Mouse (Mus musculus) midbrain, embryonic 16.5 days (tissue): ENCODE data around the gene Manea. TPM values are rescaled to one million over a fixed set of nuclear protein-coding genes. Genes with fewer than 3 reads are reported as not detected.
A peak's percentile ranks its signal among the peaks of the same experiment; 100 is the strongest.
"Not testable (repeated sequence)": the region's sequence is repeated elsewhere in the genome, so short reads cannot be mapped to it uniquely, and the experiment has no call there.

Source experiments
- ATAC-seq: fragments of 200-750 bp; cut with Nextera tagmentation; 2 replicates; pipeline ENCODE4 v1.8.0; 2017; ENCODE audit warnings: moderate TSS enrichment
- H3K27ac ChIP-seq: fragments of 300-500 bp; sonication (generic); 2 replicates; pipeline ENCODE4 v1.5.1; 2014; ENCODE audit warnings: mild to moderate bottlenecking, low read length, mixed read lengths
- H3K27me3 ChIP-seq: fragments of 300-500 bp; sonication (generic); 2 replicates; pipeline ENCODE4 v1.6.1; 2014; ENCODE audit warnings: low read depth, low read length, mixed read lengths; ENCODE audit not compliant: control insufficient read depth, insufficient read depth
- H3K36me3 ChIP-seq: fragments of 300-500 bp; sonication (generic); 2 replicates; pipeline ENCODE4 v1.6.1; 2014; ENCODE audit warnings: mild to moderate bottlenecking, low read length, moderate library complexity, mixed read lengths; ENCODE audit not compliant: control insufficient read depth, insufficient read depth
- H3K4me1 ChIP-seq: fragments of 300-500 bp; sonication (generic); 2 replicates; pipeline ENCODE4 v1.6.1; 2014; ENCODE audit warnings: mild to moderate bottlenecking, low read length, mixed read lengths; ENCODE audit not compliant: control insufficient read depth, insufficient read depth
- H3K4me2 ChIP-seq: fragments of 300-500 bp; sonication (generic); 2 replicates; pipeline ENCODE4 v1.6.1; 2014; ENCODE audit warnings: mild to moderate bottlenecking, low read length, mixed read lengths
- H3K4me3 ChIP-seq: fragments of 300-500 bp; sonication (generic); 2 replicates; pipeline ENCODE4 v1.5.1; 2014; ENCODE audit warnings: low read depth, mild to moderate bottlenecking, low read length, moderate library complexity, mixed read lengths
- H3K9ac ChIP-seq: fragments of 300-500 bp; sonication (generic); 2 replicates; pipeline ENCODE4 v1.6.1; 2014; ENCODE audit warnings: low read depth, low read length, mixed read lengths
- H3K9me3 ChIP-seq: fragments of 300-500 bp; sonication (generic); replicated peaks from 2 replicates; pipeline ENCODE4 v1.6.1; 2014; ENCODE audit warnings: mild to moderate bottlenecking, low read length, mixed read lengths; ENCODE audit not compliant: control insufficient read depth, poor library complexity, severe bottlenecking
- WGBS: fragments of 180-500 bp; shearing (Covaris S2); extraction: QIAGEN DNeasy Blood & Tissue Kit; methylation state at CpG from one replicate; pipeline ENCODE4 v1.1.7; 2014; 5-methylcytosine and 5-hydroxymethylcytosine counted together
- polyA plus RNA-seq: library from polyadenylated mRNA; unstranded; fragments of >200 nt; fragmentation: Nextera tagmentation; extraction: Ambion mirVana; gene quantifications from 2 replicates; pipeline ENCODE4 v1.2.1, GENCODE M21; 2015

Manea gene
- polyA plus RNA-seq, 1 experiment from 2014 or later, result 14.2 TPM

GRCm38 (mm10) chr4:26304731-26305130 lies 42.0 kb downstream of the Manea start:
- not testable (repeated sequence) for H3K9ac ChIP-seq, H3K4me2 ChIP-seq, H3K27me3 ChIP-seq, ATAC-seq, H3K4me1 ChIP-seq, H3K27ac ChIP-seq, H3K4me3 ChIP-seq, H3K9me3 ChIP-seq, H3K36me3 ChIP-seq
- WGBS, result 92% methylated on average over 1 of the region's 1 CpGs

- Histone ChIP-seq H3K27me3 (no peaks in the 10 kb centered on the region), H3K9me3 (no peaks in the 10 kb centered on the region), H3K27ac (no peak overlapping the region), H3K4me3 (no peak overlapping the region), H3K4me2 (no peak overlapping the region), H3K9ac (no peak overlapping the region), H3K4me1 (peaks cover 8% of the 10 kb centered on the region; the same call in 1 of the 2 replicates), H3K36me3 (no peaks in the 10 kb centered on the region)
- 66% methylated on average over 1 of the region's 1 CpGs for WGBS
- no peak for ATAC-seq
These were observed 69.5 kb downstream of the Manea start for GRCm38 (mm10) chr4:26277112-26277716.

DNA sequence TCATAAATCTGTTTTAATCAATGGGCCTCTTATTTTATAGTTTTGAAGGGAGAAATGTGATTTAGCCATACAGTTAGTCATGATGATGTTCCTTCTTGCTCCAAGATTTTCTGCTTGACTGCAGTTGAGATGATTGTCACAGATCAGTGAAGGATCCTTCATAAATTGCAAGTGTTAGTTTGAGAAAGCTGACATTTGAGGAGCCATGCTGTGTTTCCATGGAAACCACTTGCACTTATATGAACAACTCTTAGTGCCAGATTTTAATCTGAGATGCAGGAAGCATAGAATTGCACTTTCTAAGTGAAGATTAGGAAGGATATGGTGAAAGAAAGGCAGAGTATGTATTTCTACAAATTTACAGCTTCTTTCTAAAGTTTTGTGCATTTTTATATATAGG lies 70.4 kb downstream of the Manea start:
- H3K27ac ChIP-seq, result no peak overlapping the region
- ATAC-seq, result peak; percentile 71

DNA sequence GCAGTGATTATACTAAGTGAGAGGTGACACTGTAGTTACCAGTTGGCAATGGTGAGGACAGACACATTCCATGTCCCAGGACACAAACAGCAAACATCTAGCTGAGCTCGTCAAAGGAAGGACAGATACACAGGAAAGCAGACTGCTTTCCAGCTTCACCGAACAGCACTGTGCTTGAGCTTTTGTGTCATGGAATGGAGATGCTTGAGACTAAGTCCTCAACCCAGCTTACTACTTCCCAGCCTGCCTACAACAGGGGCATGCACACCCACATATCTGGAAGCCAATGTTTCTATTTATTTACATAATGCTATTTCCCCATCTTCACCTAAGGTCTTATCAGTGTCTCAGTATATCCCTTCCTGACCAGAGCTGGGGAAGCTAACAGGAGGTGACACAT lies 70.9 kb downstream of the Manea start:
- Histone ChIP-seq H3K4me2 (no peak overlapping the region), H3K27me3 (no peaks in the 10 kb centered on the region), H3K36me3 (no peaks in the 10 kb centered on the region), H3K27ac (peak overlapping the region; percentile 42), H3K4me3 (no peak overlapping the region), H3K9me3 (no peaks in the 10 kb centered on the region), H3K4me1 (peaks cover 8% of the 10 kb centered on the region; the same call in 1 of the 2 replicates), H3K9ac (no peak overlapping the region)
- ATAC-seq, result peak; percentile 25; the same call in 1 of the 2 replicates
- WGBS, result 72% methylated on average over 2 of the region's 2 CpGs

More for the DNA sequence above, 70.4 kb downstream of the Manea start:
- H3K27me3 ChIP-seq, result no peaks in the 10 kb centered on the region
- no peaks in the 10 kb centered on the region for H3K36me3 ChIP-seq
- H3K4me3 ChIP-seq, result no peak overlapping the region
- H3K4me2 ChIP-seq, result no peak overlapping the region
- no peaks in the 10 kb centered on the region for H3K9me3 ChIP-seq
- no peak overlapping the region for H3K9ac ChIP-seq
- H3K4me1 ChIP-seq, result peaks cover 8% of the 10 kb centered on the region; the same call in 1 of the 2 replicates
